Mouse (Mus musculus) left cerebral cortex, postnatal 14 days (tissue): ENCODE results near the gene Exosc9. TPM values are rescaled to one million over a fixed set of nuclear protein-coding genes. Genes with fewer than 3 reads are reported as not detected.

Source experiments
- DNase-seq, 2 experiments: peaks; one replicate each; pipeline ENCODE4 v3.0.0; 2021 to 2022; ENCODE audit warnings: low spot score in 2 of 2, mixed read lengths in 1 of 2
- intact Hi-C: fragments of 180-260 bp; cut with DNase I; formaldehyde crosslinking; loops from one replicate; pipeline ENCODE4 v1.15.1; 2025
- long read RNA-seq, 2 experiments: library from polyadenylated mRNA; stranded (forward); transcript quantifications; one replicate each; pipeline ENCODE4 v2.0.0; 2021
- total RNA-seq, 2 experiments: library from RNA; stranded (reverse); gene quantifications; 2 replicates each; pipeline ENCODE4 v1.2.3; 2021

The Exosc9 gene
- total RNA-seq, result 10 to 100 TPM; 40.6 to 45.7 TPM
- long read RNA-seq, experiment 1, transcript Exosc9-201 (12 exons, 1,617 nt), result major isoform, 43 of 63 reads
- long read RNA-seq, experiment 1, partial matches to known transcripts, result 15 of 63 reads
- long read RNA-seq, experiment 1, other reads (novel, unspliced or antisense), result 5 of 63 reads
- long read RNA-seq, experiment 2, transcript Exosc9-201 (12 exons, 1,617 nt), result major isoform, 25 of 35 reads
- long read RNA-seq, experiment 2, partial matches to known transcripts, result 9 of 35 reads
- long read RNA-seq, experiment 2, other reads (novel, unspliced or antisense), result 1 of 35 reads

DNA sequence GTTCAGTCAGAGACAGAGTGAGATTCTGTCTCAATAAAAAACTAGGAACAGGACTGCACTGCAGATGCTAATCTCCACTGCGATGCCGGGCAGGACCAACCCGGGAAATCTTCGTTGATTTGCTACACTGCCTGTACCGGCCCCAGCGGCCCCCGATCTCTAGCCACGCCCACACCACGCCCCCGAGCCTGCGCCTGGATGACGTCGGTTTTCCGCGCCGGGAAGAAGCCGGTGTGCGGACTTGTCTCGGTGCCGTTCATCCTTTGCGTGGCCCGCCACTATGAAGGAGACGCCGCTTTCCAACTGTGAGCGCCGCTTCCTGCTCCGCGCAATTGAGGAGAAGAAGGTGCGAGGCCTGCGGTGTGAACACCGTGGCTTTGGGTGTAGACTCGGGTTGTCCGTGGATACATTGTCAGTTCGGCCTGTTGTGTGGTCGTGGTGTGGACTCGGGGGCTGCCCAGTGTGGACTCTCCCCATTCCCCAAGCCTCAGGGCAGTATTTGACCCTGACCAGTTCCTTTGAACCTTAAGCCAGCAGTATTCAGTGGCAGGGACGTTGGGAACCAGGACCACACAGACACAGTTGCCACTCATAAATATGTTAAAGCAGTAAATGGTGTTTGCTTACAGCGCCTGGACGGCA lies at the start of gene Exosc9:
Gene Exosc9 (plus strand): TSS at position 201 of the 642 bp plus-strand sequence.
- intact Hi-C loops, result loop anchor here (2.0 kb wide), 1 partner anchor 18 kb away; no protein-coding TSS in a partner anchor

DNA sequence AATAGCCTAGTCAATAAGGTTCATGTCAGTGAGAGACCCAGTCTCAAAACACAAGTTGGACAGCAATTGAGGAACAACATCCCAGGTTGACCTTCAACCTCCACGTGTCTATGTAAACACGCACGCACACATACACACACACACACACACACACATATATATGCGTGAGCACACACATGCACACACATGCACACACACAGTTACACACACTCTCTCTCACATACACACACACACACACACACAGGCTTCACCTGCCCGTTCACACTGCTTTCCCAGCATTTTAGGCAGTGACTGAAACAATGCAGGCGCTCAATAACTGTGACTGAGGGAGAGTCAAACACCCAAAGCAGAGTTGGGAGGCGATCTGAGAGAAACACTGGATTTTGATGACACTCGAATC lies 47.1 kb upstream of the Exosc9 start:
- intact Hi-C loops, result no loop called here
- DNase-seq, result no peak

More for the DNA sequence above, at the start of gene Exosc9:
- DNase-seq, result peak; percentile 94 to 97

DNA sequence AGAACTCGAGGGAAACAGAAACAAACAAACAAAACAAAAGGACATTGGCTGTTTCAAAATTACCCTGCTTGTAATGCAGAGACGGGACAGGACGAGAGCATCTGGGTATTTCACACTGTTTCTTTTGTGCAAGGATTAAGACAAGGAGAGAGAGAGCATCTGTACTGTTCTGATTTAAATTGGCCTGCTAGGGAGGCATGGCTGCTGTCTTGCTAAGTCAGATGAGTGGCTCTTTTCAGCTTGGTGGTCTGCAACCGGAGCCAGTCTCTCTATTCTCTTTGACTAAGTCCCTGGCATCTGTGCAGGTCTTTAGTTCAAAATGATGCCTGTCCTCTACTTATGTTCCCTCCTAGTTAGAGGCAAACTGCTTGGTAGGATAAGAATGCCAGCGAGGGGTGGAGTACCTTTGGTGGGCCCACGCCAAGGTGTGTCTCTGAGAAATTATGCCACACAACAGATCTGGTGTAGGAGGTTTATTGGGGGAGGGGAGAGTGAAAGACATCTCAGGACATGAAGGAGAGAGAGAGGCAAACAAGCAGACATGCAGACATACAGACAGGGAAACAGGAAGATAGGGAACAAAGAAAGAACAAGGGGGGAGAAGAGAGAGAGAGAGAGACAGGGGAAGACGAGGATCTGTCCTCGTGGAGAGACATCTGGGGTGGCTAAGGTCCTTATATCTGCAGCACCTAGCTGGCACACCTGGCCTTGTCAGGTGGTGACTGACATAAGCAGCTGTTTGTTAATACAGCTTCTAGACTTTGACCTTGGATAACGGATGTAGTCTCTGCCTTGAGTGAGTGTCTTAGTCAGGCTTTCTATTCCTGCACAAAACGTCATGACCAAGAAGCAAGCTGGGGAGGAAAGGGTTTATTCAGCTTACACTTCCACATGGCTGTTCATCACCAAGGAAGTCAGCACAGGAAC lies 46.3 kb upstream of the Exosc9 start:
- intact Hi-C loops, result no loop called here
- DNase-seq, result no peak

DNA sequence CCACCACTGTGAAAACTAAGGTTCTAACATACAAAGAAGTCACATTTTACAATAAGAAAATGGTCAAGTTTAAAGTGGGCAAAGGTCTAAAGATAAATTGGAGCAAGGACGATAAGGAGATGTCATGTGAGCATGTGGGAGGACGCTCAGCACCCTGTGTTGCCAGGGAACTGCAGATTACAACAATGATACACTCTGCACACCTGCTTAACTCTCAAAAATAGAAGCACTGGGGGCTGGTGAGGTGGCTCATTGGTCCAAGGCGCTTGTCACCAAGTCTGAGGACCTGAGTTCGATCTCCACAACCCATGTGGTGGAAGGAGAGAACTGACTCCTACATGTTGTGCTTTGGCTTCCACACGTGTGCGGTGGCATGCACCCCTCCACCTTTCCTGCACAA lies 40.9 kb upstream of the Exosc9 start:
- intact Hi-C loops, result no loop called here

DNA sequence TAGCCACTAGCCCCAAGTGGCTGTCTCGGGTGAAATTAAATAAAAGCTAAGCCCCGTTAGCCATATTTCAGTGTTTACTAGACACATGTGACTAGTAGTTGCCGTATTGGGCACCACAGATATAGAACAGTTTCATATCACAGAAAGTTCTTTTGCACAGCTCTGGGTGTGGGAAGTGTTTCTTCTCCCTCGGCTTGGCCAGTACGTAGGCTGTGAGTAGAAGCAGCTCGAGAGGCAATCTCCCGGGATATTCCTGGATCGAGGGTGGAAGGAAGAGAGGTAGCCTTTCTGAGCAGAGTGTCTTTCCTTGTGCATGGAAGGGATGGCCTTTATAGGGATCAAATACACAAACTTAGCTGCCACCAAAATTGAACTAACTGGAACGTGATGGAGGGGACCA lies 36.2 kb upstream of the Exosc9 start:
- peak; percentile 66 to 77 for DNase-seq
- intact Hi-C loops, result no loop called here

More for the DNA sequence above, 40.9 kb upstream of the Exosc9 start:
- DNase-seq, result no peak

DNA sequence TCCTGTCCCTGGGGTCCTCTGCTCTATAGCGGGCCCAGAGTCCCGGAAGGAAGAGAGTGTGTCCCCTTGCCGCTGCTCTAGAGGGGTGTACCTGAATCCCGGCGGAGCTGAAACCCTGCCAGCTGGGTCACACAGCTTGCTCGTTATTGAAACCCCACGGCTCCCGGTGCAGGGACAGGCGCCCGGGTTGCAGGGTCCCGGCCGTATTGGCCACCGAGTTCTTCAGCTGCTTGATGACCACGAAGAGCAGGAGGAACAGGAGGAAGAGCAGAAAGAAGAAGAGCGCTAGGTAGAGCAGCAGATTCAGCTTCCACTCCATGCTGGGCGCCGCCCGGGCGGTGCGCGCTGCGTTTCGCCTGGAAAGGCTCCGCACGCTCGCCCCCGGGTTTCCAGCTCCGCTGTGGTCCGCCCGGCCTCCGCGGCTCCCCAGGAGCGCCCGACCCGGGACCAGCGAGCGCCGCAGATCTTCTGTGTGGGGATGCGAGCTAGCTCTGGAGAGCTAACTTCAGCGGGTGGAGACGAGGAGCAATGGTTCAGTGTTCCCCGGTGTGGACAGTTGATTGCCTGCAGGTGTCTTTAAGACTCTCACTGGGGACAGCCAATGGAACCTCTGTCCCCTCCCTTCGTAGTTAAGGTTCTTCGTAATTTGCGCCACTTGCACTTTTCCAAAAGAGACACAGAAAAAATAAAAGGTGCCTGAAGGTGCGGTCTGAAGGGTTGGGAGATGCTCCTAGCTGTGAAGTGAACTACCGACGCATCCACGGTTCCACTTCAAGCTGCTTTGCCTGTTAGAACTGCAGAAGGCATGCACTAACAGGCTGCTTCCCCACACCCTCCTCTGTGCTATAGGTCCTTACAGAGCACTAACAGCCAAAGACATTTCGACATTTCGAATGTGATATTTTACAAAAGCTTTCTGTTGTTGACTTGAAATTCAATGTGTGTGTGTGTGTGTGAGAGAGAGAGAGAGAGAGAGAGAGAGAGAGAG lies 31.0 kb upstream of the Exosc9 start, which contains the start of gene Gm11549:
Gene Gm11549 (minus strand): TSS at position 741 of the 988 bp plus-strand sequence.
- DNase-seq, result peak; percentile 31 to 54
- intact Hi-C loops, result no loop called here

DNA sequence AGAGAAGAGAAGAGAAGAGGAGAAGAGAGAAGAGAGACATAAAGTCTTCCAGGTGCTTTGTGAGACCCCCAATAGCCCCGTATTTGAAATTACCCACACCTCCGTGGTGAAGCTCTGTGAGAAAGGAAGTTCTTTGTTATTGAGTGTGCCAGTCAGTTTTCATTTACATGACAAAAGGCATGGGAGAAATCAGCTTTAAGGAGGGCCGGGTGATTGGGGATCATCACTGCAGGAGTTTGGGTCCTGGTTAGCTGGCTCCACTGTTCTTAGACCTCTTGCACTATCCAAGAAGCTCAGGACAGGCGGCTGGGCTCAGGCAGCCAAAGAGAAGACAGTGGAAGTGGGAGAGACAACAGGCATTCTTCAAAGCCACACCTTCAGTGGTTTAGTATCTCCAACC lies 30.3 kb upstream of the Exosc9 start:
- no peak for DNase-seq
- intact Hi-C loops, result no loop called here

DNA sequence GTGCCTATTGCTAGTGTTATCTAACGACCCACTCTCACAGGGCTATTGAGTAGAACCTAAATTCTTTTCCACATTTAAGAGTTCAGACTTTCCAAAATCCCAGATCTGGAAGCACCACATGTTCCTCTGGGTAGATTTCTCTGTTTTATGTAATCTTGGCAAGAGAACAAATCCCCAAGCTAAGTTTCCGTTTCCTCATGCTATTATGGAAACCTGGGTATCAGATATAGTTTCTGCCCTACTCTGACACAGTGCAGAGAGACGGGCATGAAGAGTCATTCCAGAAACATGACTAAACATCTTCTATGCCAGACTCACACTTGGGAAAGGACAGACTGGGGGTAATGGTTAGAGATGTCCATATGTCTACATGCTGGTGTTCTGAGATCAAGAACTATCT lies 27.9 kb upstream of the Exosc9 start:
- intact Hi-C loops, result no loop called here
- DNase-seq, result peak in 1 of 2 experiments; percentile 34

DNA sequence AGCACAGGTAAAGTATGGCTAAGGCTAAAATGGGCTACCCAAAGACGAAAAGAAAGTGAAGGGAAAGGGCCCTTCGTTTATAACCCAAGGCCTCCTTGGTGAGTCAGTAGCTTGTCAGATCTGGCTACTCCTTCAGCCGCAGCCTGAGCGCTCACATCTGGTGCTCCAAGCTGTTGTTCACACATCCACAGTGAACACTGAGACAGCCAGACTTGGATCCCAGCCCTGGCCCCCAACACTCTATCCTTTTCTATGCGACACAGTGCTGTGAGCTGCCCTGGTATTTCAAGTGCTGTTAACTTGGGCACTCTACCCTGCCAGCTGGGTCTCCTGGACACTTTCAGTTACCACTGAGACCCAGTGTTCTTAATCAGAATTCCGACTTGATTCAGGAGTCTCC lies 22.1 kb upstream of the Exosc9 start:
- intact Hi-C loops, result no loop called here
- DNase-seq, result peak; percentile 75 to 86

DNA sequence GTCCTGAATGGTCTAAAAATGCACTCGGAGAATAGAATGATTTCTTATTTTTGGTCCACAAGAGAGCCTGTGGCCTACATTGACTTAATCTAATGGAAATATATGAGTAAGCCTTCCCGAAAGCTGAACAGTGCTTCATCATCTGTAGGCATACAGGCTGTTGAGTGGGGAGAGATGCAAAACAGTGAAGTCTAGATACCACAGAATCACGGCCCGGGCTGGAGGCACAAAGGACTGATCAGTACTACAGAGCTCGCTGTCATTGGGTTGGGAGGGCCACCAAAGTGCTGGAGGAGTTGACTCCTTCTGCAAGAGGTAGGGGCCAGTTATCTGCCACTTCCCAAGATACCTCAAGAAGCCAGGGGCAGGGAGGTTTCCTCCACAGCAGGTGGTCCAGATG lies 21.6 kb upstream of the Exosc9 start:
- DNase-seq, result no peak

DNA sequence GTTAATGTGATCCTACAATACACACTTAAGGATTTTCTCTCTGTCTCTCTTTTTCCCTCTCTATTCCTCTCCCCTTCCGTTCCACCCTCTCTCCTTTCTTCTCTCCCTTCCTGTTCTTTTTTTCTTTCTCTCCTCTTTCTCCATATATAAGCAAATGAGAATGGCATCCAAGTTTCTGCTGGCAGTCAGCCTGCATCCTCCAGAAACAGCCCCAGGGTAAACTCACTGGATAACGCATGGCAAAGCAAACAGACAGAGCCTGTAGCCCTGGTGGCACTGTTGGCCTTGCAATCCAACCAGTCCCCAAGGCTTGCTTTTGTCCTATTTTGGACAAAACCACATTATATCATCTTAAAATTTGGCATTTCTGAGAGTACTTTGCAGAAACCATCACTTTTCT lies 21.2 kb upstream of the Exosc9 start:
- peak in 1 of 2 experiments; percentile 49 for DNase-seq
- intact Hi-C loops, result no loop called here

More for the DNA sequence above, 21.6 kb upstream of the Exosc9 start:
- intact Hi-C loops, result no loop called here

DNA sequence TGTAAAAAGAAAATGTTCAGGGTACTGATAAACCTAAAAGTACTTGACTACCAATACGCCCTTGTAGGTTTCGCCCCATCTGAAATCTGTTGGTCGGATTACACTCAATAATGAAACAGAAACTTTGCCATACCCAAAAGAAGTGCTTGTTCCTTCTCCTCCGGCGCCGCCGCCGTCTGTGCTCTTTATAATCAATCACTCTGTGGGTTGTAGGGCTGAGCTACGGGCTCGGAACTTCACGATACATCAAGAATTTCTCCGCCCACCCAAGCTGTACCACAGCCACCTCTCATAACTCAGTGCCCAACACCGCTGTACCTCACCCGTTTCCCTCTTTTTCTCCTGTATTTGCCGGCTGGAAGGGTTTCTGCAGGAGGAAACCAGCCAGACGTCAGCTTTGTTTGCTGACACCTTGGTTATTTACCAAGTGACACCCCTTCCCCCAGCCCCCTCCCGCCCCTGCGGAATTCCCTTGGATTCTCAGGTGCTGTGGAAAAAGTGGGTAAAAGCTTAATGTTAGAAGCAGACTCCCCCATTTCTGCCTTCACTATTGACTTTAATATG lies 20.3 kb upstream of the Exosc9 start:
- intact Hi-C loops, result no loop called here
- no peak for DNase-seq

DNA sequence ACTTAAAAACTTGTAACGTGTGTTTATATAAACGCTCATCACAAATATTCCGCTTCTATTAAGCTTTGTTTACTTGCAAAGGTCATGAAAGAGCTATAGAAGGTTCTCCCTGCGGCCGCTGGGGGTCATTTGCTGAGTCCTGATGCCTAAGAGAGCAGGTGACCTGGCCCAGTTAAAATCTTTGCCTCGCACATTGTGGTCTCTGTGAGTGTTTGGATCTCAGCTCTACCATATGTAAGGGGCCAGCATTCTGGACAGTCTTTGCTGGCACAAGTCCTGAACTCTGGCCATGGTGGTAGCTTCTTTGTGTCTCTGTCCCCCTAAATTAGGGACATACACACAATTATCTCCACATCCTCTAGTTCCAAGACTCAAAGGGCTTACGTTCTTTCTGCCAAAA lies 19.7 kb upstream of the Exosc9 start:
- intact Hi-C loops, result no loop called here
- DNase-seq, result no peak

DNA sequence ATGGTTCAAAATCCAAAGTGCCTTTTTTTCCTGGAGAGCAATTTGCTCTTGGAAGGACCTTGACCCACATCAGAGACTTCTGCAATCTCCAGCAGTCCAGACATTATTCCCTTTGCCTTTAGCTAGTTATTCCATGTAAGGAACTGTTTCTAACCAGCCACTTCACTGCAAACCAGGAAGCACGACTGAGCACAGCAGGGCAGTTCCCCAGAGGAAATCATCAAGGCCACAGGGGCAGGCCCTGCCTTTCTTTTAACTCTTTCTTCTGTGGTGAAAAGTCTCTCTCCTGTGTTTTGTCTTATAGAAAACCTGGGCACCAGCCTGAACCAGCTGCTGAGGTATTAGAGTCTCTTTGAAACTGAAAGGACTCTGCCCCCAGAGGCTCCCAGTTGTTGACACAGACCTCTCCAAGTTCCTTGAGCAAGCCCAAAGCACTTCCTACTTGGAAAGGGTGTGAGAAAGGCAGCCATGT lies 19.2 kb upstream of the Exosc9 start:
- no peak for DNase-seq
- intact Hi-C loops, result no loop called here

DNA sequence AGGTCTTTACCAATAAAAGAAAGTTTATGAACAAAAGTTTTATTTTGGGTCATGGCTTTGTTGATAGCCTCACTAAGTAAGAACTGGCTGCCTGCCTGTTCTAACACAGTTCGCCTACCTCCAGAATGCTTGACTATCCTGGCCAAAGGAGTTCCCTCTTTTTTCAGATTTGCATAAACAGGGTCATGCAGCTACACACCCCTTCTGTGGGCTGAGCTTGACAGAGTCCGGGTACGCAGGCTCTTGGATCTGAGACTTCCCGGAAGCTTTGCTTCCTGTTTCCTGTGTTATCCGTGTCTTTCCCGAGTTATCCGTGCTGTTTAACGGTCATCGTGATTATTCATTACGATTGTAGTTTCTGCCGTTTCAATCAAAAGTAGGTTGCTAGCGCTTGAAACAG lies 16.4 kb upstream of the Exosc9 start:
- intact Hi-C loops, result no loop called here
- no peak for DNase-seq

DNA sequence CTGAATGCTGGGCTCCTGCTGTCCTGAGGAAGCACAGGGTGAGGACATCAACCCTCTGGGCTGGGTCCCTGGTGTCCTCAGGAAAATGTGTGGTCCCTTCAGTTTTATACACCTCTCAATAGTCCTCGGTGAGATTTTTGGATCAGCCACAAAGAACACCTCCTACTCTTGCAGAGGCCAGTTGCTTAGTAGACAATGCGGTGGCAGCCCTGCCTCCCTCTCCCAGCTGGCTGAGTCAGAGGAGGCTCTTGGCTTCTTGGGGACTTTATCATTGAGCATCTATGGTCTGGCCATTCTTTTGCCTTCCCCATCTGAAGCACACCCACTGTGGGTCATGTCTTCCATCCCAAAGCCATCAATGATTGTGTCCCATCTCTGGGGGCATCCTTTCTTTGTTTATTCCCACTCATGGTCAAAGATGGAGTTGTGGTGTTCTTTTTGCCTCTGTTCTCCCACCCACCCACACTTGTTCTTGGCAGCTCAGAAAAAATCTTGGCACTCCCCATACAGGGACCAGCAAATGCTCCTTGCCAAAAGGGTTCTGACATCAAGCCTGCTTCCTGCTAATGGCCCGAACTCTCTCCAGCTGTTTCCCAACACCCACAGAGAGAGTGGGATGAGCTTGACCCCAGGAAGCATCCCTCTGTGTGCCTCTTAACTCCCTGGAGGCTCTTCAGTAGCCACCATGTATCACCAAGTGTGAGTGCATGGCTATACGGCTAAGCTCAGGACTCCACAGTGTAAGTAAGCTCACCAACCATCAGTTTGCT lies 14.5 kb upstream of the Exosc9 start:
- DNase-seq, result no peak

DNA sequence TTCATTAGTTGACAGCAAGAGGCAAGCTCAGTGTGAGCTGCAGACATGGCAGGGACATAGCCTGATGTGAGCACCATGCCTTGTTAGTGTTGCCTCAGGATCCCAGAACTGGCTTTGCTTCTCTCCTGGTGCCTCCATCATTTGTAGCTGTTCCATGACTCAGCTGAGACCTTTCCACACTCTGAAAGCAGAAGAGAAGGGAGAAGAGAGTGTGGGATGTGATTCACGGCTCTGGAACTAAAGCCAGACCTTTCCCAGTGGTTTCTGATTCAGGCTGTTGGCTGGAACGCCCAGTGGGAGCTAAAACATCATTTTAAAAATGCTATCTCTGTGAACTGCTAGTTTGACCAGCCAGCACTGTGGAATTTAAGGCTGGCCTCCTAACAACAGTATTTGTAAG lies 11.7 kb upstream of the Exosc9 start:
- no peak for DNase-seq
- intact Hi-C loops, result no loop called here

More for the DNA sequence above, 14.5 kb upstream of the Exosc9 start:
- intact Hi-C loops, result no loop called here

DNA sequence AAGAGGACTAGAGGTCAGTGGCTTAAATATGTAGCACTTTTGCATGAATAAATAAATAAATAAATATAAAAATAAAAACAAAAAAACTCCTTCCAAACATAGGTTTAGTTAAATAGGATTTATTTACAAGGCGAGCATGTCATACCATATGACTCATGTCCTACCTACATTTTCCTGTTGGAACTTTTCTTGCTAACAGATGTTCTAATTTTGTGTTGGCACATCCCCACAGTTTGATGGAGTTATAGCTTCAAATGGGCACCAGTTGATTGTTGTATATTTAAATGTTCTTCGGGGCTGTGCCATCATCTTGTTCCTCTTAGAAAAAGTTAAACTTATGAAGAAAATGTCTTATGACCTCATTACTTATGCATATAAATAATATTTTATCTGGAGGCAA lies 11.0 kb upstream of the Exosc9 start:
- DNase-seq, result no peak
- intact Hi-C loops, result no loop called here
